Comparison of ENCODE assay signal across 8 mouse cellular contexts in genomic region chr8:126422920-126423300, GRCm38 (mm10). TPM values are rescaled to one million over a fixed set of nuclear protein-coding genes. Genes with fewer than 3 reads are reported as not detected.
DNase-seq lines count a peak whose midpoint lies in the region; ATAC-seq lines count a peak whose summit lies in the region.

No protein-coding gene starts in this region.

- H3K4me3 ChIP-seq in kidney, embryonic 15.5 days (replicated peaks) = peak overlapping the region; percentile 90

- H3K27me3 ChIP-seq in kidney, embryonic 15.5 days = no peaks in the 10 kb centered on the region

- H3K9ac ChIP-seq in kidney, embryonic 15.5 days = peak overlapping the region; percentile 90

- intact Hi-C loops in left cerebral cortex, postnatal 14 days (cut with DNase I) = loop anchor here (10.0 kb wide), 1 partner anchor 468 kb away; no protein-coding TSS in a partner anchor
- intact Hi-C loops in left cerebral cortex, postnatal 4 days (cut with DNase I) = loop anchor here (10.0 kb wide), 2 partner anchors 168 to 468 kb away; no protein-coding TSS in a partner anchor

- H3K9me3 ChIP-seq in kidney, embryonic 15.5 days (replicated peaks) = no peaks in the 10 kb centered on the region

- peak overlapping the region; percentile 78 for H3K4me2 ChIP-seq in kidney, embryonic 15.5 days

- ATAC-seq in erythroid progenitor cell, adult 5-6 weeks (replicated peaks; ENCODE audit: low FRiP score, poor library complexity, severe bottlenecking) = peak; percentile 32
- peak; percentile 61 for ATAC-seq in kidney, embryonic 15.5 days (replicated peaks; ENCODE audit: low FRiP score)
- peak; percentile 53 for ATAC-seq in megakaryocyte-erythroid progenitor cell, adult 5-6 weeks (replicated peaks; ENCODE audit: low FRiP score, low TSS enrichment, poor library complexity, severe bottlenecking)

- H3K36me3 ChIP-seq in kidney, embryonic 15.5 days = peaks cover 34% of the 10 kb centered on the region

- H3K27ac ChIP-seq in kidney, embryonic 15.5 days = peak overlapping the region; percentile 85

- WGBS in kidney, embryonic 15.5 days = 6% methylated on average over 9 of the region's 9 CpGs

- DNase-seq in left cerebral cortex, postnatal 14 days (ENCODE audit: low spot score in 2 of 2) = peak; percentile 34 to 52
- no peak for DNase-seq in left cerebral cortex, postnatal 4 days
- DNase-seq in R1 (ENCODE audit: low read depth, low spot score) = peak; percentile 65
- no peak for DNase-seq in cerebellum, adult 9-10 months
- DNase-seq in adrenal gland, adult 18-20 months (ENCODE audit: low spot score in 2 of 2) = no peak

- H3K4me1 ChIP-seq in kidney, embryonic 15.5 days = peaks cover 12% of the 10 kb centered on the region

RNA-seq across cellular contexts. Expression of gene Coa6, which starts 0.6 kb away (rescaled TPM):
- total RNA-seq in left cerebral cortex, postnatal 14 days (2021) = 10 to 100 TPM; 27.4 to 30.5 TPM
- 10 to 100 TPM; 21.0 to 23.0 TPM for total RNA-seq in left cerebral cortex, postnatal 4 days (2021)
- total RNA-seq in erythroid progenitor cell, adult 5-6 weeks (2015; ENCODE audit: low replicate concordance) = 14.7 and 28.1 TPM in 2 replicates
- total RNA-seq in erythroid progenitor cell, adult 5-6 weeks (2017; ENCODE audit: low replicate concordance) = 2.2 and 5.1 TPM in 2 replicates
- polyA plus RNA-seq in kidney, embryonic 15.5 days (2015; fragmentation: Nextera tagmentation; extraction: Ambion mirVana) = 53.7 and 59.3 TPM in 2 replicates
- 31.5 and 34.2 TPM in 2 replicates for total RNA-seq in megakaryocyte-erythroid progenitor cell, adult 5-6 weeks (2014; fragmentation: Nextera tagmentation)
- total RNA-seq in megakaryocyte-erythroid progenitor cell, adult 5-6 weeks (2017) = 13.8 and 36.9 TPM in 2 replicates
- 10 to 100 TPM; 23.0 to 26.5 TPM for total RNA-seq in adrenal gland, adult 18-20 months (2021)

RNA-seq across cellular contexts. Expression of gene Tarbp1, which starts 52.0 kb away (rescaled TPM):
- 1 to 10 TPM; 3.5 to 4.1 TPM for total RNA-seq in left cerebral cortex, postnatal 14 days (2021)
- 1 to 10 TPM; 4.8 to 4.9 TPM for total RNA-seq in left cerebral cortex, postnatal 4 days (2021)
- total RNA-seq in erythroid progenitor cell, adult 5-6 weeks (2015; ENCODE audit: low replicate concordance) = 5.4 and 6.3 TPM in 2 replicates
- 0.45 and 2.2 TPM in 2 replicates for total RNA-seq in erythroid progenitor cell, adult 5-6 weeks (2017; ENCODE audit: low replicate concordance)
- polyA plus RNA-seq in kidney, embryonic 15.5 days (2015; fragmentation: Nextera tagmentation; extraction: Ambion mirVana) = 3.6 and 3.7 TPM in 2 replicates
- total RNA-seq in megakaryocyte-erythroid progenitor cell, adult 5-6 weeks (2014; fragmentation: Nextera tagmentation) = 20.0 and 22.7 TPM in 2 replicates
- 13.0 and 17.8 TPM in 2 replicates for total RNA-seq in megakaryocyte-erythroid progenitor cell, adult 5-6 weeks (2017)
- 1 to 10 TPM; 4.4 to 6.0 TPM for total RNA-seq in adrenal gland, adult 18-20 months (2021)

Comparison
In these comparisons a context has a peak if more than half of its experiments do, and no peak if none do; other contexts are left out.
1. DNase-seq: peak in left cerebral cortex, postnatal 14 days (2 of 2) and R1 (single experiment); none in left cerebral cortex, postnatal 4 days (single experiment), cerebellum, adult 9-10 months (single experiment) and adrenal gland, adult 18-20 months (0 of 2).
2. Peak in every context shown above with its lines, with median percentiles within 50 percentile points of each other: ATAC-seq.